Mouse (Mus musculus) CH12.LX (cell line): Measurements from ENCODE around the gene Fbxo31. TPM values are rescaled to one million over a fixed set of nuclear protein-coding genes. Genes with fewer than 3 reads are reported as not detected.

Experiments
- DNase-seq: peaks from one replicate; pipeline ENCODE4 v3.0.0-alpha.2; 2013; ENCODE audit errors: extremely low read depth
- H3K27ac ChIP-seq: 2 replicates; pipeline ENCODE4 v1.5.1; 2012; ENCODE audit warnings: low read depth, mild to moderate bottlenecking, control low read depth, moderate library complexity; ENCODE audit not compliant: insufficient read depth
- H3K27me3 ChIP-seq: replicated peaks from 2 replicates; pipeline ENCODE3; 2012; ENCODE audit warnings: inconsistent platforms
- H3K36me3 ChIP-seq, 2 experiments: replicated peaks in 1 of 2; 2 replicates each; pipeline versions ENCODE3 to v1.6.1; 2012; ENCODE audit warnings: inconsistent platforms in 1 of 2, low read length in 1 of 2, mild to moderate bottlenecking in 1 of 2, mixed read lengths in 1 of 2, moderate library complexity in 1 of 2; ENCODE audit not compliant: control insufficient read depth in 1 of 2, insufficient read depth in 1 of 2
- H3K4me1 ChIP-seq, 2 experiments: 2 replicates each; pipeline ENCODE4 v1.6.1; 2012; ENCODE audit warnings: inconsistent platforms in 1 of 2, moderate library complexity in 1 of 2; ENCODE audit not compliant: insufficient read depth in 2 of 2, control insufficient read depth in 1 of 2
- H3K4me2 ChIP-seq: 2 replicates; pipeline ENCODE4 v1.6.1; 2012; ENCODE audit warnings: low read depth, mild to moderate bottlenecking, control low read depth; ENCODE audit not compliant: poor library complexity, insufficient read depth, severe bottlenecking
- H3K4me3 ChIP-seq, 3 experiments: fragments of 150-350 bp in 1 of 3; sonication (generic) in 1 of 3; replicated peaks in 1 of 3; 2 replicates each; pipeline versions ENCODE3 to v1.5.1; 2011 to 2012; ENCODE audit warnings: low read depth in 2 of 3, low read length in 2 of 3, mild to moderate bottlenecking in 2 of 3, moderate library complexity in 2 of 3, control low read depth in 1 of 3, improper control_type of control experiment in 1 of 3, inconsistent platforms in 1 of 3, mixed read lengths in 1 of 3; ENCODE audit not compliant: poor library complexity in 1 of 3
- H3K79me2 ChIP-seq: replicated peaks from 2 replicates; pipeline ENCODE4 v1.6.1; 2012; ENCODE audit warnings: mild to moderate bottlenecking, moderate library complexity; ENCODE audit not compliant: control insufficient read depth, poor library complexity, insufficient read depth, severe bottlenecking; ENCODE audit errors: extremely low read depth
- H3K9ac ChIP-seq: 2 replicates; pipeline ENCODE4 v1.6.1; 2012; ENCODE audit warnings: low read depth, mild to moderate bottlenecking, control low read depth, moderate library complexity; ENCODE audit not compliant: insufficient read depth
- H3K9me3 ChIP-seq: replicated peaks from 2 replicates; pipeline ENCODE3; 2012; ENCODE audit warnings: low read length, inconsistent platforms, mixed read lengths
- BHLHE40 ChIP-seq: IDR thresholded peaks from 2 replicates; pipeline ENCODE4 v1.6.1; 2011; ENCODE audit warnings: mild to moderate bottlenecking, low read depth, low read length, improper control_type of control experiment
- CHD1 ChIP-seq: IDR thresholded peaks from 2 replicates; pipeline ENCODE4 v1.6.1; 2012; ENCODE audit warnings: low read depth, low read length, improper control_type of control experiment, inconsistent platforms
- CTCF ChIP-seq, 2 experiments: IDR thresholded peaks in 1 of 2; conservative IDR thresholded peaks in 1 of 2; 2 replicates each; pipeline ENCODE4 v1.5.1; 2011 to 2012; ENCODE audit warnings: low read depth in 2 of 2, low read length in 2 of 2, improper control_type of control experiment in 1 of 2, inconsistent platforms in 1 of 2, mild to moderate bottlenecking in 1 of 2, moderate library complexity in 1 of 2
- ELF1 ChIP-seq: IDR thresholded peaks from 2 replicates; pipeline ENCODE4 v1.6.1; 2014; ENCODE audit warnings: low read depth, mild to moderate bottlenecking, inconsistent platforms, low read length, improper control_type of control experiment
- IRF4 ChIP-seq: IDR thresholded peaks from 2 replicates; pipeline ENCODE4 v1.6.1; 2014; ENCODE audit warnings: low read depth, mild to moderate bottlenecking, inconsistent platforms, low read length, improper control_type of control experiment
- JUND ChIP-seq: conservative IDR thresholded peaks from 2 replicates; pipeline ENCODE4 v1.6.1; 2011; ENCODE audit warnings: low read depth, low read length, improper control_type of control experiment
- MAFK ChIP-seq: IDR thresholded peaks from 2 replicates; pipeline ENCODE4 v1.6.1; 2011; ENCODE audit warnings: low read length, improper control_type of control experiment; ENCODE audit not compliant: insufficient replicate concordance
- MAZ ChIP-seq: IDR thresholded peaks from 2 replicates; pipeline ENCODE4 v1.6.1; 2012; ENCODE audit warnings: low read depth, mild to moderate bottlenecking, inconsistent platforms, low read length, improper control_type of control experiment, moderate library complexity
- MEF2A ChIP-seq: IDR thresholded peaks from 2 replicates; pipeline ENCODE4 v1.6.1; 2014; ENCODE audit warnings: low read depth, mild to moderate bottlenecking, inconsistent platforms, low read length, improper control_type of control experiment, borderline replicate concordance
- MXI1 ChIP-seq: IDR thresholded peaks from 2 replicates; pipeline ENCODE4 v1.6.1; 2011; ENCODE audit warnings: mild to moderate bottlenecking, low read depth, low read length, improper control_type of control experiment
- MYC ChIP-seq: IDR thresholded peaks from 2 replicates; pipeline ENCODE4 v1.6.1; 2011; ENCODE audit warnings: low read depth, mild to moderate bottlenecking, improper control_type of control experiment, low read length
- NELFE ChIP-seq: IDR thresholded peaks from 2 replicates; pipeline ENCODE4 v1.6.1; 2011; ENCODE audit warnings: low read depth, low read length, improper control_type of control experiment
- POLR2A ChIP-seq: IDR thresholded peaks from 2 replicates; pipeline ENCODE4 v1.6.1; 2011; ENCODE audit warnings: low read depth, mild to moderate bottlenecking, improper control_type of control experiment, low read length
- RAD21 ChIP-seq: IDR thresholded peaks from 2 replicates; pipeline ENCODE4 v1.6.1; 2011; ENCODE audit warnings: low read depth, mild to moderate bottlenecking, low read length, improper control_type of control experiment, moderate library complexity
- RCOR1 ChIP-seq: conservative IDR thresholded peaks from 2 replicates; pipeline ENCODE4 v1.6.1; 2012; ENCODE audit warnings: low read depth, mild to moderate bottlenecking, inconsistent platforms, low read length, improper control_type of control experiment
- SMC3 ChIP-seq: IDR thresholded peaks from 2 replicates; pipeline ENCODE4 v1.6.1; 2011; ENCODE audit warnings: low read depth, low read length, improper control_type of control experiment
- TBP ChIP-seq: conservative IDR thresholded peaks from 2 replicates; pipeline ENCODE4 v1.6.1; 2011; ENCODE audit warnings: low read depth, low read length, improper control_type of control experiment
- USF2 ChIP-seq: conservative IDR thresholded peaks from 2 replicates; pipeline ENCODE4 v1.6.1; 2011; ENCODE audit warnings: low read depth, low read length, improper control_type of control experiment
- dilution Hi-C: fragments of 300-500 bp; cut with MboI; formaldehyde crosslinking; loops from 2 replicates; pipeline ENCODE4 v1.14.3; 2020; ENCODE audit warnings: low sequenced_read_pairs; ENCODE audit not compliant: extremely low pct_unique_long_range_greater_than_20kb, extremely low pct_ligation_motif_present
- in situ Hi-C: fragments of 300-500 bp; cut with MboI; formaldehyde crosslinking; loops from 3 replicates; pipeline ENCODE4 v1.14.3; 2019; ENCODE audit warnings: low sequenced_read_pairs, low pct_ligation_motif_present, low pct_unique_long_range_greater_than_20kb, mixed read lengths
- polyA plus RNA-seq: library from polyadenylated mRNA; unstranded; fragments of >175 nt; gene quantifications from 2 replicates; pipeline ENCODE4 v1.2.1, GENCODE M21; 2012; ENCODE audit warnings: low read depth; ENCODE audit not compliant: insufficient read length
- total RNA-seq, 2 experiments: library from RNA; depleted of rRNA; stranded (reverse); fragments of 300-350 nt in 1 of 2; fragments of >200 nt in 1 of 2; gene quantifications; 2 replicates each; pipeline ENCODE4 v1.2.3; 2012 to 2014

The Fbxo31 gene
- total and polyA plus RNA-seq, 3 experiments: 13.2 to 24.7 (median 14.2) TPM

DNA sequence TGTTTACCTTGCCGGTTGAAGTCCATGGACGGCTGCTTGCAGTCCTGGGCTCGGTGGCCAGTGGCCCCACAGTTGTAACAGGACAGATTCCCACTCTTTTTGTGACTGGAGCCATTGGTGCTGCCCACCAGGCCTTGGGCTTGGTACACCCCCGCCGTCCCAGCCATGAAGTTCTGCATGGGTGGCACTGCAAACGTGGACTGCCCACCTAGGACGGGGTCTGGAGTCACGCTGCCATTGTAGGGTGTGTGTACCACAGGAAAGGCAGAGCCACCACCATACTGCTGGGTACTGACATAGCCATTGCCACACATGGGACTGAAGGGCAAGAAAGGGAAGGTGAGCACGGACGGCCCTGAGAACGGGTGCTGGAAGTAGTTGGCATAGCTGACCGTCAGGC is 25.2 kb upstream of the Fbxo31 start:
- H3K4me3 ChIP-seq: no peak overlapping the region
- dilution Hi-C loops: no loop called here
- no peak for DNase-seq

DNA sequence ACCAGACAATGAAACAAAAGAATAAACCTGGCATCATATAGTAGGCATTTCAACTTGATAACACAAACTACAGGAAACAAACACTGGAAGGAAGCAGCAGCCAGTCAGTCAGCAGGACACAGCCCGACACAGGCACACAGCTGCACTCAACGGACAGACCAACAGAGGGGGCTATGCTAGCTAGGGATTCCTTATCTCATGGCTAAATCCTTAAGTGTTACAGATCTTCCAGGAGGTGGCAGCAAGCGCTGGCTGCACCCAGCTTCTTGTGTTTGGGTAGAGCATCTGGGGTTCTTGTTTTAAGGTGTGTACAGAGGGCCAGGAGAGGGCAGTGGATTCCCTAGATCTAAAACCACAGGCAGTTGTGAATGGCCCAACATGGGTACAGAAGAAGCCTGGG is 24.3 kb upstream of the Fbxo31 start:
- Histone ChIP-seq H3K27me3 (peaks cover 3% of the 10 kb centered on the region), H3K9me3 (no peaks in the 10 kb centered on the region), H3K4me1 (no peaks in the 10 kb centered on the region), H3K27ac (no peak overlapping the region), H3K4me3 (no peak overlapping the region), H3K36me3 (peaks cover 4 to 16% of the 10 kb centered on the region in 2 experiments), H3K9ac (no peak overlapping the region), H3K79me2 (no peaks in the 10 kb centered on the region), H3K4me2 (no peak overlapping the region)
- dilution Hi-C loops (no loop called here), in situ Hi-C loops (loop anchor here (5.0 kb wide), 1 partner anchor 84 kb away; no protein-coding TSS in a partner anchor)
- TF ChIP-seq MYC (0 out of 2 replicates have a peak, but pooled peaks have one; percentile 34), NELFE (peak; percentile 60; the same call in 1 of the 2 replicates), RAD21 (peak; percentile 70), CTCF (conservative IDR thresholded peaks at IDR 0.05 in 1 of 2, IDR thresholded peaks at IDR 0.05 in 1 of 2; ENCODE audit: low read depth in 2 of 2, low read length in 2 of 2) (peak; percentile 69 to 99), CHD1 (no peak), JUND (no peak), SMC3 (peak; percentile 75)
- DNase-seq: peak; percentile 71

More for the DNA sequence above, 25.2 kb upstream of the Fbxo31 start:
- Histone ChIP-seq H3K27me3 (peaks cover 11% of the 10 kb centered on the region), H3K4me2 (no peak overlapping the region), H3K79me2 (no peaks in the 10 kb centered on the region), H3K9ac (no peak overlapping the region), H3K9me3 (no peaks in the 10 kb centered on the region), H3K4me1 (peaks cover 0 to 2% of the 10 kb centered on the region in 2 experiments; a peak in 1 of 4 replicates), H3K27ac (no peak overlapping the region), H3K36me3 (peaks cover 0 to 11% of the 10 kb centered on the region in 2 experiments)
- TF ChIP-seq MYC (no peak), MEF2A (no peak), RCOR1 (no peak), RAD21 (no peak), ELF1 (no peak), POLR2A (no peak), MAFK (no peak), MXI1 (no peak)
- in situ Hi-C loops: loop anchor here (5.0 kb wide), 1 partner anchor 84 kb away; no protein-coding TSS in a partner anchor

DNA sequence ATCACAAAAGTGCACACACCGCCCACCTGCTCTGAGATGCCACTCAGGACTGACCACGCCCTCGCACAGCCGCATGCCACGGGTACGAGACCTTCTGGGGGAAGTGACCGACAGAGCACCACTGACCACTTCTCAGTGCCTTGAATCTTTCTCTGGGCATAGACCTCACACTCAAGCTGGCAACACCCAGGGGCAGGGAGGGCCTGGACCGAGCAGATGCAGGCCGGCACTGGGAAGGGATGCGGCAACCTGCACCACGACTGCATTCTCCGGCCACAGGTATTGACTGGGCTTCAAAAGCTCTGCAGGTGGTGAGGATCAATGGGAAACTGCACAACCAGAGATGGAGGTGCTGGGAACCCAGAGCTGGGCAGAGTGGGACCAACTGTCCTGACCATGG is 23.8 kb upstream of the Fbxo31 start:
- Histone ChIP-seq H3K27me3 (peaks cover 3% of the 10 kb centered on the region), H3K79me2 (no peaks in the 10 kb centered on the region), H3K4me3 (no peak overlapping the region), H3K9me3 (no peaks in the 10 kb centered on the region), H3K27ac (no peak overlapping the region), H3K36me3 (peaks cover 8 to 20% of the 10 kb centered on the region in 2 experiments), H3K4me1 (no peaks in the 10 kb centered on the region), H3K9ac (no peak overlapping the region), H3K4me2 (no peak overlapping the region)
- DNase-seq: no peak
- no peak for TF ChIP-seq USF2
- TF ChIP-seq CTCF (conservative IDR thresholded peaks at IDR 0.05 in 1 of 2, IDR thresholded peaks at IDR 0.05 in 1 of 2; ENCODE audit: low read depth in 2 of 2, low read length in 2 of 2): no peak
- TF ChIP-seq IRF4: no peak
- no peak for TF ChIP-seq MAZ
- no peak for TF ChIP-seq BHLHE40
- TF ChIP-seq TBP: no peak
- dilution Hi-C loops: no loop called here
- in situ Hi-C loops: loop anchor here (5.0 kb wide), 1 partner anchor 85 kb away; no protein-coding TSS in a partner anchor
